Mouse (Mus musculus) bone marrow, adult 2 months (tissue): ENCODE measurements around the gene Fuz. TPM values are rescaled to one million over a fixed set of nuclear protein-coding genes. Genes with fewer than 3 reads are reported as not detected.

Experiments
- H3K27ac ChIP-seq: fragments of 200-500 bp; 2 replicates; pipeline ENCODE4 v1.5.1; 2012; ENCODE audit warnings: low read depth, mild to moderate bottlenecking, control low read depth, inconsistent platforms, low read length; ENCODE audit not compliant: control insufficient read depth, poor library complexity, insufficient read depth
- H3K4me1 ChIP-seq: fragments of 200-500 bp; 2 replicates; pipeline ENCODE4 v1.6.1; 2011; ENCODE audit warnings: low read length; ENCODE audit not compliant: control insufficient read depth, insufficient read depth
- H3K4me3 ChIP-seq: fragments of 200-500 bp; replicated peaks from 2 replicates; pipeline ENCODE3; 2011; ENCODE audit warnings: mild to moderate bottlenecking, low read depth, low read length, control low read depth; ENCODE audit not compliant: control insufficient read depth
- CTCF ChIP-seq: fragments of 200-500 bp; IDR thresholded peaks from 2 replicates; pipeline ENCODE4 v1.5.1; 2011; ENCODE audit warnings: low read length, control low read depth; ENCODE audit not compliant: control insufficient read depth, insufficient read depth
- POLR2A ChIP-seq: fragments of 200-500 bp; IDR thresholded peaks from 2 replicates; pipeline ENCODE4 v1.6.1; 2011; ENCODE audit warnings: low read depth, mild to moderate bottlenecking, control low read depth, low read length, borderline replicate concordance; ENCODE audit not compliant: control insufficient read depth
- WGBS: fragments of 180-500 bp; shearing (Covaris S2); methylation state at CpG from one replicate; pipeline ENCODE4 v1.1.7; 2018; 5-methylcytosine and 5-hydroxymethylcytosine counted together
- polyA plus RNA-seq: library from polyadenylated mRNA; stranded (reverse); fragments of >200 nt; gene quantifications from 2 replicates; pipeline ENCODE4 v1.2.4, GENCODE M21; 2011; ENCODE audit warnings: low replicate concordance; ENCODE audit not compliant: missing spikeins, insufficient read depth, insufficient read length

The Fuz gene
- polyA plus RNA-seq, 1 experiment = 21.8 TPM

- TF ChIP-seq POLR2A = no peak
- TF ChIP-seq CTCF = no peak
- Histone ChIP-seq H3K4me3 (no peak overlapping the region), H3K4me1 (peaks cover 3% of the 10 kb centered on the region; the same call in 1 of the 2 replicates), H3K27ac (no peak overlapping the region)
- 83% methylated on average over 13 of the region's 13 CpGs for WGBS
Measured at GRCm38 (mm10) chr7:44888256-44889105, 7.4 kb upstream of the Fuz start.

- WGBS = 83% methylated on average over 7 of the region's 7 CpGs
- no peak overlapping the region for H3K27ac ChIP-seq
- H3K4me1 ChIP-seq = peaks cover 3% of the 10 kb centered on the region; the same call in 1 of the 2 replicates
- TF ChIP-seq POLR2A (no peak), CTCF (no peak)
- no peak overlapping the region for H3K4me3 ChIP-seq
Measured at GRCm38 (mm10) chr7:44890180-44890579, 5.7 kb upstream of the Fuz start.

GRCm38 (mm10) chr7:44890737-44891136 is 5.1 kb upstream of the Fuz start:
- H3K4me3 ChIP-seq = no peak overlapping the region
- no peak overlapping the region for H3K27ac ChIP-seq
- 86% methylated on average over 4 of the region's 4 CpGs for WGBS
- TF ChIP-seq CTCF (no peak), POLR2A (no peak)
- peaks cover 3% of the 10 kb centered on the region; the same call in 1 of the 2 replicates for H3K4me1 ChIP-seq

GRCm38 (mm10) chr7:44891611-44892010 is 4.3 kb upstream of the Fuz start:
- Histone ChIP-seq H3K4me3 (peak overlapping the region; percentile 69), H3K4me1 (peaks cover 3% of the 10 kb centered on the region), H3K27ac (no peak overlapping the region)
- WGBS = 20% methylated on average over 6 of the region's 6 CpGs
- TF ChIP-seq POLR2A (no peak), CTCF (no peak)

GRCm38 (mm10) chr7:44892276-44892921 is 3.5 kb upstream of the Fuz start, which contains the start of gene Med25:
Gene Med25, minus strand, starts transcription at chr7:44892712.
- TF ChIP-seq CTCF (no peak), POLR2A (peak; percentile 72; the same call in 1 of the 2 replicates)
- peak within 1 kb of the TSS; percentile 69 for H3K4me3 ChIP-seq
- peak within 1 kb of the TSS; percentile 91 for H3K27ac ChIP-seq
- peaks cover 3% of the 10 kb centered on the region for H3K4me1 ChIP-seq
- WGBS = under 1% methylated on average over 56 of the region's 56 CpGs

- no peak overlapping the region for H3K27ac ChIP-seq
Measured at GRCm38 (mm10) chr7:44893197-44893596, 2.7 kb upstream of the Fuz start.

GRCm38 (mm10) chr7:44894175-44894574 is 1.7 kb upstream of the Fuz start:
- no peak overlapping the region for H3K4me3 ChIP-seq
- WGBS = 87% methylated on average over 3 of the region's 3 CpGs
- H3K4me1 ChIP-seq = peaks cover 3% of the 10 kb centered on the region
- TF ChIP-seq POLR2A (no peak), CTCF (no peak)
- no peak overlapping the region for H3K27ac ChIP-seq

More at GRCm38 (mm10) chr7:44893197-44893596, 2.7 kb upstream of the Fuz start:
- TF ChIP-seq POLR2A (no peak), CTCF (no peak)
- 61% methylated on average over 8 of the region's 8 CpGs for WGBS
- Histone ChIP-seq H3K4me3 (no peak overlapping the region), H3K4me1 (peaks cover 3% of the 10 kb centered on the region)

- H3K4me1 ChIP-seq = peaks cover 3% of the 10 kb centered on the region
- no peak overlapping the region for H3K27ac ChIP-seq
- TF ChIP-seq CTCF (no peak), POLR2A (no peak)
- H3K4me3 ChIP-seq = no peak overlapping the region
- 44% methylated on average over 7 of the region's 7 CpGs for WGBS
Measured at GRCm38 (mm10) chr7:44895206-44895592, 680 bp upstream of the Fuz start.

GRCm38 (mm10) chr7:44896499-44896898 is 620 bp downstream of the Fuz start:
- WGBS = 39% methylated on average over 10 of the region's 10 CpGs
- Histone ChIP-seq H3K4me3 (peak overlapping the region; percentile 69), H3K4me1 (peaks cover 2% of the 10 kb centered on the region), H3K27ac (peak overlapping the region; percentile 46)
- no peak for TF ChIP-seq CTCF
- TF ChIP-seq POLR2A = no peak
